Mouse (Mus musculus) urinary bladder, adult 2 months (tissue): ENCODE measurements around the gene Huwe1. TPM values are rescaled to one million over a fixed set of nuclear protein-coding genes. Genes with fewer than 3 reads are reported as not detected.

Experiments used
- DNase-seq: peaks from one replicate; pipeline ENCODE4 v3.0.0; 2022; ENCODE audit warnings: low spot score
- polyA plus RNA-seq: library from polyadenylated mRNA; depleted of rRNA; stranded (reverse); fragments of >200 nt; gene quantifications from 2 replicates; pipeline ENCODE4 v1.2.3, GENCODE M21; 2012; rRNA removed

Huwe1 gene
- polyA plus RNA-seq: 67.9 and 77.9 TPM in 2 replicates

DNA sequence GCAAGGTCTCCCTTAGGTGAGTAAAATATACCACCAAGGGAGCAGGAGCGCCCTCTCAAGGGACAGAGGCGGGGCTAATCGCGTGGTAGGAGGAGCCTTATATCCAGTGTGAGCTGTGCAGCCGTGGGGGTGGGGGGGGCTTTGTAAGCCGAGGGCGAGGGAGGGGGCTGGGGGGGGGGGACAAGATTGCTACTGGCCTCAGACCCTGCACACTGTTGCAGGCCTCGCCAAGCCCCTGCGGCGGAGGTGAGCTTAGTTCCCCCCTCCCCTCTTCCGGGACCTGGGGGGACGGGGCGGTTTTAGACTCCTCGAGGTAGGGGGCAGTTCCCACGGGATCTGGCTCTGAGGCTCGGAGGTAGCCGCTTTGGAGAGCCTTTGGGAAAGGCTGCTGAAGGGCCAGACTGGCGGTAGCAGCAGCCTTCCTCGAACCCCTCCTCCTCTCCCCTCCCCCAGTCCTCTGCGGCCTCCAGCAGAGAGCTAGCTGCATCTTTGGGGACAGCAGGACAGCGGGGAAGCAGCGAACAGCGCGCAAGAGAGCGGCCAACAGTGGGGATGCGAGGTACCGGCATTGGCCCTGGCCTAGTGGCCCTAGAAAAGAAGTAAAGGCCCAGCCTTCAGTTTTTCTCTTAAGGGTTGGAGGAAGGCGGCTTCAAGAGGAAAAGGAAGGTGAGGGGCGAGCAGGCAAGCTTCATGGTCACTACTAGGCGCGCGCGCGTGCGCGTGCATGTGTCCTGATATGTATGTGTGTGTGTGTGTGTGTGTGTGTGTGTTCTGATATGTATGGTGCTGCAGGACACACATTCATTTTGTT lies at the start of gene Huwe1:
Huwe1 (plus strand) TSS at position 107 of the 811 bp plus-strand sequence.
- peak; percentile 44 for DNase-seq

DNA sequence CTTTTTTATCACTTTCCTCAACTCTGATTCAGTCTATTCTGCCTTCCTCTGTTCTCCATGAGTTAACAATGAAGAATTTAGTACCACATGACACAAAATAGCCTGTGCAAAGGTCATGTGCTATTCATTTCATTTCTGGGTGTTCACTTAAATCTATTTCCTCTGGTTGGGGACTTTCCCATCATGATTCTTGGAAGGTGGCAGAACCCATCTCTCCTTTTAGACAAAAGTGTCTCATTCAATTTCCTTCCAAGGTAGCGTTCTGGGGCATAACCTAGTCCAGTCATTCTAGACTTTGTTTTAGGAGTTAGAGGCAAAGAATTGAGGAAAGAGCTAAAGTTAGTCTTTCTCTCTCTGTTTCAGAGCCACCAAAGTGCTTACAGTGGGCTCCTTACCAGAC lies 20.3 kb upstream of the Huwe1 start:
- no peak for DNase-seq

DNA sequence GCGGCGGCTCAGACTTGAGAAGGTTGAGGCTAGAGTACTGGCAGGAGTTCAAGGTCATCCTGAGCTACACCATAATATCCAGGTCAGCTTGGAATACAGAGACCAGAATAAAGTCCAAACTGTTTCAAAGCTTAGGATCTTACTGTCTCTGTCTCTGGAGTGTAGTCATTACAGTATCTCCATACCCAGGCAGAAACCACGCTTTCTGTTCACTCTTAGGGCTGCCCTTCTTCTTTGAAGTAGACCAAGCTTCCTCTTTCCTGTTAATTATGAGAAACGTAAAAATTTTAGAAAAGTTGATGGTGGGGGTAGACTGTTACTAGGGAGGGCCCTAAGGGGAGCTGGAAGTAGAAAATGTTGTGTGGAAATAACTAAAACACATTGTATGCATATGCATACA lies 17.7 kb upstream of the Huwe1 start:
- no peak for DNase-seq

DNA sequence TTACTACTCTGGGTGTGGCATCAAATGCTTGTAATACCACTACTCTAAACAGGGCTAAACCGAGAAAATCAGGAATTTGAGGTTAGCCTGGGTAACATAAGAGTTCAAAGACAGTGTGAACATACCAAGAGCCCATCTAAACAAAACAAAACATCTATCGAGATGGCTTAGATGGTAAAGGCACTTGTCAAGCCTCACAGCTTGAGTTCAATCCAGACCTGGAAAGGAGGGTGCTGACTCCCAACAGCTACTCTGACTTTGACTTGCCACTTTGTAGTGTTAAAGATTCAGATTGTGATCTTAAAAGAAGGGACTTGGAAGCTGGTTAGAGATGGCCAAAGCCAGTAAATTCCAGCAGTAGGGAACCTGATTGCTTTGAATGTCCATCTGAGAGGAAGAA lies 7.8 kb upstream of the Huwe1 start:
- no peak for DNase-seq

DNA sequence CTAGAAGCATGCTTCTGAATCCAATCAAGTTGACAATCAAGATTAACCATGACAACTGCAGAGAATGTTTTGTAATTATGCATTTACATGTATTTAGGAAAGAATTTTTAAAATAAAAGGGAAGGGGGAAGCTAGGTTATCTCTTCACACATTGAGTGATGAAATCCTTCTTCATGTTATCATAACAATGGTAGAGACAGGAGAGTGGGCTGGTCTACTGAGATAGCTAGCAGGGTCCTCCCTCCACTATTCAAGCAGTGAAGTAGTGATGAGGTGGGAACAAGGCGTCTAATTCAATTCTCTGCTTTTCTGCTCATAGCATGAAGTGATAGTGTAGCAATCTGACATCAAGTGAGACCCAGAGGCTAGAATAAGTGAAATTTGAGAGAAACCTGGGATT lies 2.6 kb upstream of the Huwe1 start:
- DNase-seq: no peak

DNA sequence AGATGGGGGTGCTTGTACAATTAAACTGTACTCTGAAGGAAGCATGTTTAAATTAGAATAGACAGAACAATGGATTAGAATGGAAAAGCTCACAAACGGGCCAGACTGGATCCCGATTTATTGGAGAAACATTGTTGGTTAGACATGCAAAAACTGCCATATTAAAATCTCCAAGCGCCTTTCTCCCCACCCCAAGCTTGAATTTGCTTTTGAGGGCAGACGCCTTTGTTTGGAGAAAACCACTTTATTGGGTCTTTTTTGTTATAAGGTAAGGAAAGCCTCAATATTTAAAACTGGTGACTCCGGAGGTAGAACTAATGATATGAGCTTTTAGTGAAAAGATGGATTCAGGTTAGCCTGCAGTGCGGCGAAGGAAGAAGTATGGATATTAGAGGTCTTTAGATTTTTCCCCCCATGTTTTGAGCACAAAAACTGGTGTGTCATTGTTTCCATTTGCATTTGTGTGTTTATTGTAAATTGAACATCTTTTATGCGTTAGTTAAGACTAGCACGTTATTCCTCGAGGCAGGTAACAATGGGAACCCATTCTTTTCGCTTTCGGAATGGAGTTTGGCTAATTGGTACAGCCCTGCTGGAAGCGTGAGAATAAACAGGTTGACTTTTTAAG lies 1.8 kb downstream of the Huwe1 start:
- no peak for DNase-seq

DNA sequence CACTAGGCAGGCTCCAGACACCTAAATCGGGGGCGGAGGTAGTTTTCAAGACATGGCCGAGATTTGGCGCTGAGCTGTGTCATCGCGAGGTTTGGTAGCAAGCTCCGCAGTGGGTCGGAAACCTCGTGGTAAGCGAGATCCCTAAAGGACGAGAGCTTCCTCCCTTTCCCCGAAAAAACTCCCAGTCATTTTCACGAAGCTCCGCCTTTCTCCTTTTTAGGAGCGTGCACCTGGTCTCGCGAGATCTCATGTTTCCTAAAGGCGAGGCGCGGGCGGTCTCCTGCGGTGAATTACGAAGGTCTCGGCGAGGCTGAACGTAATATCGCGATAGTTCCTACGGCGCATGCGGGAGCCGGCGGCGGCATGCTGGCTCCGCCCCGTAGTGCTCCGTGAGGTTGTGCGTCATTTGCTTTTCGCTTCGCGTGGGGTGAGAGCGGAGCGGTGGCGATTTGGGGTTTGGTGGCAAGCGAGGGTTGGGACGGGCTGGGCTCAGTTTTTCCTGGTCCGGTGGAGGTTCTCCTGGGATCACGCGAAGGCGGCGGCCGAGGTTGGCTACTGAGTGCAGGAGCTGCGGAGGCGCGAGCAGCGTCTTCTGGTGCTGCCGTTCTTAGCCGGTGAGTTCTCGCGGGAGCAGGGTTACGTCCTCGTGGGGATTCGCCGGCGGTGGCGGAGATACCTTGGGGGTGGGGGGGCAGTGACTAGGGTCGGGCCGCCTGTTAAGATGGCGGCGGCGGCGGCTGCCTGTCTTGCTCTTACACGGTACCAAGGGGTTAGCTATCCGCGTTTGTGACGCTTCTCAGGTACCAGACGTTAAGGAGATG lies 2.6 kb downstream of the Huwe1 start:
- peak; percentile 66 for DNase-seq

DNA sequence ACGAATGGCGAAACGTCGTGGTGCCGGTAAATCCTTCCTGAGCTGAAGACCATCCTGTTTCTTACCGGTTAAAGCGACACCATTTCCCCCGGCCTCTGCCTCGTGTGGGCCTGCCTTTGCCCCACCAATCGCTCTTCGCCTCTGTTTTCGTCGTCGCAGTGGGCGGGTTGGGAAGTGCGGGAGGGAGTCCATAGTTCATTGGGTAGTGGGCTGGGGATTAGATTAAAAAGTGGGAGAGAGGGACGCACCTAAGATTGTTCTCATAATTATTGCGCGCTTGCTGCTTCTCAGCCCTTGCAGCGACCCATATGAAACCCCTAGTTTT lies 3.1 kb downstream of the Huwe1 start:
- DNase-seq: peak; percentile 33

DNA sequence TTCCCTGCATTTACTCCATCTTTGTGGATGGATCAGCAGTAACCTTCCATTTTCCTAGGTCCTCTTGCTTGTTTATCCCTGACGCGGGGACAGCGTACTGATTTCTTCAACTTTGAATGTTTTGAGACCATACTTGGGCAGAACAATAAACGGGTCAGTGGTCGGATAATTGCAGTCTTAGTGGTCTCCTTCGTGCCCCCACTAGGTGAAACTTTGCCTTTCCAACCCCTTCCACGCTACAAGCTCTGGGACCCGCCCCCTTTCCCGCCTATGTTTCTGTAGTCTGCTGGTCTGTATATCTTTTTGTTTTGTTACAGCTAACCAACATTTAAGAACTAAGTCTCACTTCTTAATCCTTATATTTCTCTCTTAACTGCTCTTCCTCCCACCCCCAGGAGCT lies 3.8 kb downstream of the Huwe1 start:
- no peak for DNase-seq

DNA sequence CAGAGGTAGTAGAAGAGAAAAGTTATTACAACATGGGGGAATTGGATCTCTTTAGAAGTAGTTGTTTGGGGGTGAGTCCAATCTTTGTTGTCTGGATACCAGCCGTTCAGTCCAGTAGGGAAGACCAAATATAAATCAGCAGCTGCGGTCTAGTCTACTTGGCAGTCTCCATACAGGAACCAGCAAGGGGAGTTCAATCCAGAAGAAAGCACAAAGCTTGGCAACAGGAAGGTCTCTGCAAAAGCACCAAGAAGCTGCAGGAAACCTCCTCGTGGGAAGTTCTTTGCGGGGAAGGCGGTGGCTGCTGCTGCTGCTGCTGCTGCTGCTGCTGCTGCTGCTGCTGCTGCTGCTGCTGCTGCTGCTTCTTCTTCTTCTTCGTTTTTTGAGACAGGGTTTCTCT lies 10.9 kb downstream of the Huwe1 start:
- DNase-seq: no peak

DNA sequence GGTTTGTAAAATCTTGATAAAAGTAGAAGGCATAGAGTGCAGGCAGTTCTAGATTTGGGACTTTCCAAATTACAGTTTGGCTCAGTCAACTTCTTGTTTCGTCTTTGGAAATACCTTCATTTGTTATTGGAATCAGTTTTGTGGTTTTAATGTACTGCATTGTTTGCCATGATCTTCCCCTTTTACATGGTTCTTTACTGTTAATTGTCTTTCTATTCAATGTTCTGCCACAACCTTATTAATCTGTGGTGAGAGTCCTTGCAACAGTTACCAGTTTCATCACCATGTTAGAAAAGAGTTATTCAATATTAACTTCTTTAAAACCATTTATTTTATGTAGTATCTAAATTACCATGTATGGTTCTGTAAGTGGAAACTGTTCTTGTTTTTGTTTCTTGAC lies 13.0 kb downstream of the Huwe1 start:
- no peak for DNase-seq

DNA sequence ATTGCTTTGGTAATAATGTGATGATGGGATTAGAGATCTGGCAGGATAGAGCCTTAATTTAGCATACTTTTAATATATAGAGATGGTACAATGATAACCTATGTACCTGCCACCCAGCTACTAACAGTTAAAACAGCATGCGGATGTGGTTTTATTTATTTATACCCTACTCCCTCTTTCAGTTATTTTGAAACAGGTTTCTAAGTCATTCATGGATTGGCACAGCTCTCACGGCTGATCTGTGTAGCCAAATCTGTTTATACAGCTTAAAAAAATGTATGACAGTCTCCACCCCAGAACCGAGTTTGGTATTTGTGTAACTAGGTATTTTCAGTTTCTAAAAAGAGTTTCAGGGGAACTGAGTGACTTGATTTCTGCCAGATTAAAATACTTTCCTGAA lies 17.1 kb downstream of the Huwe1 start:
- DNase-seq: no peak

DNA sequence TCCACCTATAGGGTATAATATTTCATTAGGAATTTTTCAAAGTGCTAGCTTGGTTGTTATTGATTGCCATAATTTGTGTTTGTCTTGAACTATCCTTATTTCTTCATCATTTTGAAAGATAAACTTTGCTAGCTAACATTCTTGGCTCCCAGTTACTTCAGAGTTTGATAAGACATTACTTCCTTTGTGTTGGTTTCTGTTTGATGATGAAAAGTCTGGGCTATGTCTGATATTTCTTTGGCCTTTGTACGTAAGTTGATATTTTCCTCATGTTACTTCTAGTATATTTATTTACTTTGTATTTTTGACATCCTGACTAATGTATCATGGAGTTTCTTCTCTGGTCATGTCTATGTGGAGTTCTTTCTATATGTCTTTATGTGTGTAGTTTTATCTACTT lies 28.4 kb downstream of the Huwe1 start:
- no peak for DNase-seq

DNA sequence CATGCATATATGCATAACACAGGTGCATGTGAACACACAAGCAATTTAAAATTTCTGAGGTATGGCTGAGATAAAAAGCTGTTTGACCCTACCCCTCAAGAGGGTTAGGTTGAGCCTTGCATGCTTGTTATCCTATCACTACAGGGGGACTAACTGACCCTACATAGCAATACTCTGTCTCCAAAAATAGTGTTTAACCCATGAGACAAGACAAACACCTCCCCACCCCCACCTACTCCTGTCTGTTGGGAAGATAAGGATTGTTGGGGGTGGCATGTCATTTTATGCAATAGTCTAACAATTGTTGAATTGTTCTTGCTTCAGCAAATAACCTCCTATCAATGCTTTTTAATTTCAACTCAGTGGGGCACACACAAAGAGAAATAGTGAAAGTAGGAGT lies 30.7 kb downstream of the Huwe1 start:
- DNase-seq: no peak

DNA sequence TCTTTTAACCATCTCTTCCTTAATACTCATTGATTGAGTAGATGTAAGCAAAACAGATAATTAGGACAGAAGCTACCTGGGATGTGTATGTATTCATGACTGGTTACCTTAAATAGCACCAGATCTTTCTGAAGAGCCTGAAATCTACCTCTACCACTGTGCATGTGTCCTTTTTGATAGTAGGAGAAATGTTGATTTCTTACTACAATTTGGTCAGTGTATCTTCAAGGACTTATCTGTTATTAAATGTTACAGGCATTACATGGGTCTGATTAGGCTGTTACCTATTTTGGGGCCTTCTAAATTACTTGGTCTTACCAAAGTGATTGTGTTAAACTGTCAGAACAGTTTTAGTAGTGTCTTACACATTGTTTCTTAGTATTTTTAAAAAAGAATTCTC lies 32.4 kb downstream of the Huwe1 start:
- DNase-seq: no peak

DNA sequence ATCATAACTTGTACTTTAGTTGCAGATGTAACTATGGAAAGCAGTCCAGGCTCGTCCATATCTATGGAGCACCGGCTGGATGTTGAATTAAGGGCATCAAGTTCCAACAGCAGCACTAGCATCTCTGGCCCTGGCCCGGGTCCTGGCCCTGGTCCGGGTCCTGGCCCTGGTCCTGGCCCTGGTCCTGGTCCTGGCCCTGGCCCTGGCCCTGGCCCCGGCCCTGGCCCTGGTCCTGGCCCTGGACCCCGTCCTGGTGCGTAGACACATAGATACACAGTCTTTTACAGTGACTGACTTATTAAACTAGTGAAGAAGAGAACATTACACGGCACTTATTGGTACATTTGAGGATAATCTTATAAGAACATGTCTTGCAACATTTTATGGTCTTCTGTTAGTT lies 58.8 kb downstream of the Huwe1 start:
- DNase-seq: no peak

DNA sequence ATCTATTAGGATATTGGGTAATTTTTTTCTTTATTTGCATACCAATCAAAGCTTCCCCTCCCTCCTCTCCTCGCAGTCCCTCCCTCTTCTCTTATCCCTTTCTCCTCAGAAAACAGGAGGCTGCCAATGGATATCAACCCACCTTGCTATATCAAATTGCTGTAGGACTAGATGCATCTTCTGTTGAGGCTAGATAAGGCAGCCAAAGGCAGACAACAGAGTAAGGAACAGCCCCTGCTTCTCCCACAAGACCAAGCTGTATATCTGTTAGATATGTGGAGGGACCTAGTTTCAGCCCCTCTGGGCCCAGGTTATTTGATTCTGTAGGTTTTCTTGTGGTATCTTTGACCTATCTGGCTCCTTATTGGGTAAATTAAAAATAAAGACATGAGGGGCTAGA lies 110.1 kb downstream of the Huwe1 start:
- no peak for DNase-seq

DNA sequence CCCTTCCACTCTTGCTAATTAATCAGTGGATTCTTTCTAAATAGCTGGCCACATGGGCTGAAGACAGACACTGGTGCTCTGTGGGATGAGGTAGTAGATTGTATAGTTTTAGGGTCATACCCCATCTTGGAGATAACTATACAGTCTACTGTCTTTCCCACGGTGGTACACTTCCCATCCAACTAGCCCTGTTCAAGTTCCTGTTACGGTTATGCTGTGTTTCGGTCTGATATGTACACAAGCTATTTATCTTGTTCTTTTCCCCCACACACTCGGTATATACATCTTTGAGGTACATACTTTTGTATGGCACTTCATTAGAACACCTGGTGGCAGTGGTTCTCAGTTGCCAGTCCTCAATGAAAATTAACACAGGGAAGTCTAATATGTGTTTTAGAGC lies 111.7 kb downstream of the Huwe1 start:
- no peak for DNase-seq

DNA sequence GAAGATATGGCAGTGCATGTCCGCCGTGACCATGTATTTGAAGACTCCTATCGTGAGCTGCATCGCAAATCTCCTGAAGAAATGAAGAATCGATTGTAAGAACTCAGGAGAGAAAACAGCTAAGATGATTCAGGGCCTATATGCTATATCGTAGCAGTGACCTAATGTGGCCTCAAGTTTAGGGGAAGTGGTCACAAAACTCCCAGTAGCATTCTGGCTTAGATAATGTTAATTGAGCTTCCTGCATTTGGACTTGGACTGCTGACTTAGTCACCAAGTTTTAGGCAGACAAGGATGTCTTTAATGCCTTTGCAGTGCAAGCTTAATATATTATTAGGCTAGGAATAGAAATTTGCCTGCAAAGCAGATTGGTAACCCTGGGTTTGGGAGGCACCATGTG lies 128.8 kb downstream of the Huwe1 start:
- DNase-seq: no peak

DNA sequence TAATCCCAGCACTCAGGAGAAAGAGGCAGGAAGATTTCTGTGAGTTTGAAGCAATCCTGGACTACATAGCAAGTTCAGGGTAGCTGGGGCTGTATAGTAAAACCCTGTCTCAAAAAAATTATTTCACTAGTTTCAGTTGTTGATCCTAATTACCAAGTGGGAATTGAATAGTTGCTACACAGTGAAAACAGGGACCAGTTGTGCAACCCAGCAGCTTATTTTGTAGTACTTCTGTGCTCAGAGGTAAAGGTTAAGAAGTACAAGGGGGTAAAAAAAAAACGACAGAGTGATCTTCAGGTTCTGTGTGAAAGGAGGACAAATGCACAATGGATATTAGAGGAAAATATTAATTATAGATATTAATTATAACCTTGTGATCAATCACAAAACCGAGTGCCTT lies 138.2 kb downstream of the Huwe1 start:
- DNase-seq: no peak

DNA sequence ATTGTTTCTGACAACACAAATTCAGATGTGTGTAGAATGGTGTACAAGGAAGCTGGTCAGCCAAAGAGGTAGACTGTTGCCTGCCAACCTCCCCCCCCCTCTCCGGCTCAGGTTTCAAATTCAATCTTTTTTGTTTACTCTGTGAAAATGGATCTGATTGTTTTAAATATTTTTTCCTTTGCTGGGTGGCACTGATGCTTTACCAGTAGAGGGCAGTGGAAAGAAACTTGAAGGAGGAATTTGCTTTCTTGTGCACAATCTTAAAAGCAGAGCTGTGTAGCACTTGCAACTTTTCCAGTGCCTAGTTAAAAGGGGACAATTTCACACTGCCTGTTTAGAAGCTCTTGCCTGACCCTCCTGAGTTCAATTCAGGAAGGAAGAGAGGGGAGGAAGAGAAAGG lies 146.4 kb downstream of the Huwe1 start:
- DNase-seq: no peak

DNA sequence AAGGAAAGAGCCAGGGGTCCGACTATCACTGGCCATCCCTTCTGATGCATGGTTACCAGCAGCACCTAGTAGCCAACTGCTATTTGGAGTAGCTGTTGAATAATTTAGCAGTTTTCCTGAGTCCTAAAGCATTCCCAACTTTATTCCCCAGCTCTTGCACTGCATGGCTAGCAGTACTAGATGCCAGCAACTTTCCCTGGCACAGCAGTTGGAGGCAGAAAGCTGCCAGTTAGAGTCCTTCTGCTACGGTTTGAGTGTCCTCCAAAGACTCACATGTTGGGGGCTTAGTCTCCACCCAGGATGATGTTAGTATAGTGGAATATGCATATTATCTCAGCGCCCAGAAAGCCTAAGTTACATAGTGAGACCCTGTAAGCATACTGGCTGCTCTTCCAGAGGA lies 147.2 kb downstream of the Huwe1 start:
- no peak for DNase-seq

DNA sequence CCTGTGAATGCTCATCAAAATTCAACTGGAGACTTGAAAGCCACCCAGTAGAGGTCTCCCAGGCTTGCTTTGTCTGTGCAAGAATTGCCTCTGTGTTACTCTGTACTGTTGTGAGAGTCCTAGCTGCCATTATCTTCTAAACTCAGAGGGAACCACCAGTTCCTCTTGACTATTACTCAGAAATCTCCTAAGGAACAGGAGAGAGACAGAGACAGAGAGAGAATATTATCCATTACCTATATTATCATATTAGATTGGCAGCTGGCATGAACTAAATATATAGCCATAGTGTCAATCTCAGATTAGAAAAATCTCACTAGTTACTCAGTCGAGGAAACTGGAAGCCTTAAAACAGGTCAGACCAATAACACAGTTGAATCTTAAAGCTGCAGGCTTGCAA lies 149.6 kb downstream of the Huwe1 start:
- DNase-seq: no peak
